Mouse (Mus musculus) megakaryocyte, embryonic 14.5 days (primary cell): ENCODE data around the gene Taar7a.

Source experiments
- FLI1 ChIP-seq: IDR thresholded peaks from 2 replicates; pipeline ENCODE4 v1.6.1; 2012; ENCODE audit warnings: low read length, inconsistent platforms, mixed read lengths
- GATA1 ChIP-seq: IDR thresholded peaks from 3 replicates; pipeline ENCODE4 v1.6.1; 2012; ENCODE audit warnings: mixed read lengths, low read length, inconsistent platforms, borderline replicate concordance

DNA sequence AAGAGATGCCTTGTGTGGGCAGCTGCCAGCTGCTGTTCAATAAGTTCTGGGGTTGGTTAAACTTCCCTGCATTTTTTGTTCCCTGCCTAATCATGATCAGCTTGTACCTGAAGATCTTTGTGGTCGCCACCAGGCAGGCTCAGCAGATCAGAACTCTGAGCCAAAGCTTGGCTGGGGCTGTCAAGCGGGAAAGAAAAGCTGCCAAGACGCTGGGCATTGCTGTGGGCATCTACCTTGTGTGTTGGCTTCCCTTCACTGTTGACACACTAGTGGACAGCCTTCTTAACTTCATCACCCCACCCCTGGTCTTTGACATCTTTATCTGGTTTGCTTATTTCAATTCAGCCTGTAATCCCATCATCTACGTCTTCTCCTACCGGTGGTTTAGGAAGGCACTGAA, 22.0 kb downstream of the Taar7a start:
- no peak for TF ChIP-seq GATA1
- no peak for TF ChIP-seq FLI1
